Mouse (Mus musculus): Measurements from ENCODE around the gene Dph7.
A peak's percentile ranks its signal among the peaks of the same experiment; 100 is the strongest.

DNA sequence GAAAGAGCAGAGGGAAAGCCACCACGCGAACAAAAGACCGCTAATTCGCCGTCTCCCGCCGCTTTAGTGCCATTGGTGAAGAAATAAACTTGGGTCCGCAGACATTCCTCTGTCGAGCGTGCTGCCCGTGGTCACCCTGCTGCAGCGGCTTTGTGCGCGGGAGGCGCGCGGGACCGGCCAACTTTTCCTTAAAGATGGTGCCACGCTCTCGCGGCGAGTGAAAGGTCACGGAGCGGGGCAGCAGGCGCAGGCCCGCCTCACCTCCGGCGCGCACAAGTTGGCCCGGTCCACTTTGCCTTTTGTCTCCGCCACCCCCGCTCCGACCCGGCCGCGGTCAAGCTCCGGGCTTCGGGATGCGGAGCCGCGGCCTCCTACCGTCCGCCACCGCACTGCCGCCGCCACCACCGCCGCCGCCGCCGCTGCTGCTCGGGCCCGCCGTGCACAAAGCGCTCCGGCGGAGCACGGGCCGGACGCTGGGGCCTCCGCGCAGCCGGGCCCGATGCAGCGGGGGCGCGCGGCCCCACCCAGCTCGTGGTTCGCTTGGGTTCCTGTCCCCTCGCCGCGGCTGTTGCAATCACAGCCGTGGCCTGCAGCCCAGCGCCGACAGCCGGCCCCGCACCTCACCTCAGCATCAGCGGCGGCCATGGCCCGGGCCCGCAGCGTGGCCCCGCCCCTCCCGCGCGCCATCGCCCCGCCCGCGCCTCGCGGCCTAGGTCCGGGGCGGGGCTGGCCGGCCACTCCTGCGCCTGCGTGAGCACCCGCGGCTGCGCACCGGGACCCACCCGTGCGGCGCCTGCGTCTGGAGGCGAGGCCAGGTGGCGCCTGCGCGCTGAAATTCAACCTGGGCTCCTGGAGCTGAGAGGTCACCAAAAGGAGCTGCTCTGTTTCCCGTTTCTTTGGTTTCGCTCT is 43.0 kb upstream of the Dph7 start, which contains the start of gene Ehmt1:
- TF ChIP-seq CTCF (IDR thresholded peaks at IDR 0.05; ENCODE audit: low read depth) (peak; percentile 29; the same call in 1 of the 2 replicates), EP300 (IDR thresholded peaks at IDR 0.05; ENCODE audit: low read depth) (no peak)

Measured in liver, postnatal 0 days (tissue).